Mouse (Mus musculus): Measurements from ENCODE around the gene Ccdc78.

DNA sequence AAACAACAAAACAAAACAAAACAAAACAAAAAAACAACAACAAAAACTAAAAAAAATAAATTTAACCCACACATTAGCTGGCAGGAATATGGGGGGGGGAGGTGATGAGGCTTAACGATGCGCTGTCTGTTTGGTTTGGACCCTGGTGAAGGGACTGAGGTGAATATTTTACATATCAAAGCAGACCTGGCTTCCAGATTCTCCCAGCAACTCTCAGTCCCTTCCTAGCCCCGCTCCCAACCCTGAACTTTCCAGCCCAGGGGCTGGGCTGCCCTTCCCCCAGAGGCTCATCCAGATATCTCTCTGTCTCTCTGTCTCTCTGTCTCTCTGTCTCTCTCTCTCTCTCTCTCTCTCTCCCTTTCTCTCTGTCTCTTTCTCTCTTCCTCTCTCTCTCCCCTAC, 23.8 kb upstream of the Ccdc78 start:
- TF ChIP-seq USF1 (IDR thresholded peaks at IDR 0.05; ENCODE audit: low read depth) (no peak), POLR2A (IDR thresholded peaks at IDR 0.05; ENCODE audit: insufficient read length, low read depth) (no peak), MAX (IDR thresholded peaks at IDR 0.05; ENCODE audit: low read depth) (no peak), POLR2AphosphoS2 (IDR thresholded peaks at IDR 0.05; ENCODE audit: insufficient read length, low read depth) (no peak), TCF12 (IDR thresholded peaks at IDR 0.05; ENCODE audit: insufficient read depth, poor library complexity, severe bottlenecking) (no peak), MYOD1 (IDR thresholded peaks at IDR 0.05; ENCODE audit: control insufficient read depth in 1 of 3, insufficient read length in 2 of 3, low read depth in 2 of 3) (no peak), MYOG (IDR thresholded peaks at IDR 0.05; ENCODE audit: control insufficient read depth in 1 of 3, insufficient read depth in 1 of 3, insufficient read length in 2 of 3, low read depth in 2 of 3) (no peak)
